Mouse (Mus musculus) bone marrow, adult 2 months (tissue): ENCODE measurements around the gene Hdac8.

Experiments used
- CTCF ChIP-seq: fragments of 200-500 bp; IDR thresholded peaks from 2 replicates; pipeline ENCODE4 v1.5.1; 2011; ENCODE audit warnings: low read length, control low read depth; ENCODE audit not compliant: control insufficient read depth, insufficient read depth
- POLR2A ChIP-seq: fragments of 200-500 bp; IDR thresholded peaks from 2 replicates; pipeline ENCODE4 v1.6.1; 2011; ENCODE audit warnings: low read depth, mild to moderate bottlenecking, control low read depth, low read length, borderline replicate concordance; ENCODE audit not compliant: control insufficient read depth

DNA sequence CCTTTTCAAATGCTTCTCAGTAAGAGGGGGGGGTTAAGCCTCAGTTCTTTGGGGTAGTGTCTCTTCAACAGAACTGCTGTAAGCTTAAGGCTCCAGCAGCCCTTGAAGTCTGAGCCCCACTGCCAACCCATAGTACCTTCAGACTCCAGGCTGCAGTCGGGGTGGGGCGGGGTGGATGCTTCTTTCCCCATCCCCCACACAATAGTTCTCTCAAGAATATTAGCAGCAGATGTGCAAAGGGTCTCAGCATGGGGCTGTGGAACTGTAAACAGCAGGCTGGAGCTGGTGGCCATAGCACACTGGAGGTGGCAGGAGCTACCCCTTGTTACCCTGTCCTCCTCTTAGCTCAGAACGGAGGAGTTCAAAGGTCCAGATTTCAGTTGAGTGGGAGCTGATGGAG lies 202.7 kb downstream of the Hdac8 start:
- TF ChIP-seq POLR2A (no peak), CTCF (no peak)
